Mouse (Mus musculus) forebrain, embryonic 14.5 days (tissue): ENCODE results near the gene Lsamp. TPM values are rescaled to one million over a fixed set of nuclear protein-coding genes. Genes with fewer than 3 reads are reported as not detected.

Experiments used
- ATAC-seq: fragments of 200-750 bp; cut with Nextera tagmentation; 2 replicates; pipeline ENCODE4 v1.8.0; 2017; ENCODE audit warnings: mild to moderate bottlenecking, moderate library complexity
- DNase-seq: peaks from one replicate; pipeline ENCODE4 v3.0.0-alpha.2; 2015; ENCODE audit warnings: low spot score
- H3K27ac ChIP-seq: fragments of 300-500 bp; sonication (generic); 2 replicates; pipeline ENCODE4 v1.5.1; 2014; ENCODE audit warnings: low read depth, mild to moderate bottlenecking, control low read depth, low read length, moderate library complexity
- H3K27me3 ChIP-seq: fragments of 300-500 bp; sonication (generic); replicated peaks from 2 replicates; pipeline ENCODE4 v1.6.1; 2014; ENCODE audit warnings: low read length, control low read depth, mixed read lengths; ENCODE audit not compliant: control insufficient read depth, insufficient read depth
- H3K36me3 ChIP-seq: fragments of 300-500 bp; sonication (generic); 2 replicates; pipeline ENCODE4 v1.6.1; 2014; ENCODE audit warnings: low read length, control low read depth; ENCODE audit not compliant: control insufficient read depth, insufficient read depth
- H3K4me1 ChIP-seq: fragments of 300-500 bp; sonication (generic); 2 replicates; pipeline ENCODE4 v1.6.1; 2014; ENCODE audit warnings: antibody characterized with exemption, low read length, control low read depth; ENCODE audit not compliant: control insufficient read depth, insufficient read depth
- H3K4me2 ChIP-seq: fragments of 300-500 bp; sonication (generic); 2 replicates; pipeline ENCODE4 v1.6.1; 2014; ENCODE audit warnings: mild to moderate bottlenecking, control low read depth, low read length
- H3K4me3 ChIP-seq: fragments of 300-500 bp; sonication (generic); 2 replicates; pipeline ENCODE4 v1.5.1; 2014; ENCODE audit warnings: low read depth, low read length, control low read depth
- H3K9ac ChIP-seq: fragments of 300-500 bp; sonication (generic); 2 replicates; pipeline ENCODE4 v1.6.1; 2014; ENCODE audit warnings: mild to moderate bottlenecking, low read length, control low read depth, moderate library complexity
- H3K9me3 ChIP-seq: fragments of 300-500 bp; sonication (generic); replicated peaks from 2 replicates; pipeline ENCODE4 v1.6.1; 2016; ENCODE audit warnings: low read length, control low read depth, mixed read lengths; ENCODE audit not compliant: control insufficient read depth
- WGBS: fragments of 180-500 bp; shearing (Covaris S2); extraction: QIAGEN DNeasy Blood & Tissue Kit; methylation state at CpG from one replicate; pipeline ENCODE4 v1.1.7; 2014; 5-methylcytosine and 5-hydroxymethylcytosine counted together
- polyA plus RNA-seq: library from polyadenylated mRNA; unstranded; fragments of >200 nt; fragmentation: Nextera tagmentation; extraction: Ambion mirVana; gene quantifications from 2 replicates; pipeline ENCODE4 v1.2.1, GENCODE M21; 2014

Gene Lsamp
- polyA plus RNA-seq, 1 experiment from 2014 or later, result 19.0 TPM

DNA sequence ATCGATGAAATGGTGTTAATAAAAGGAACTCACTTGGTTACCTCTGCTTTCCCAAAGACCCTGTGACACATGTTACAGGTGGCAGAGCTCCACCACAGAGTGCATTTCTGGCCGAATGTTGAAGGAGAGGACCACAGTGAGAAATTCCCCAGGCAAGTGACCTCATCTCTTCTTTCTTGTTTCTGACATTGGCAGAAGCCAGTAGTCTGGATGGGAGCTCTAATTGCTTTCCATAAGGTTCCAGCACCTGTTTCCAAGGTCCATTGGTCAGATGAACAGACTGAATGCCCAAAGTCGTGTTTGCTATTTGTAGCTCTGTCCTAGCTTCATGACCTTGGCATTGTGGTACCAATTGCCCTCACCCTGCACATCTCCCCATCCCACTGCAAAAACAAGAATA, 2090.2 kb downstream of the Lsamp start:
- 85% methylated on average over 3 of the region's 3 CpGs for WGBS

DNA sequence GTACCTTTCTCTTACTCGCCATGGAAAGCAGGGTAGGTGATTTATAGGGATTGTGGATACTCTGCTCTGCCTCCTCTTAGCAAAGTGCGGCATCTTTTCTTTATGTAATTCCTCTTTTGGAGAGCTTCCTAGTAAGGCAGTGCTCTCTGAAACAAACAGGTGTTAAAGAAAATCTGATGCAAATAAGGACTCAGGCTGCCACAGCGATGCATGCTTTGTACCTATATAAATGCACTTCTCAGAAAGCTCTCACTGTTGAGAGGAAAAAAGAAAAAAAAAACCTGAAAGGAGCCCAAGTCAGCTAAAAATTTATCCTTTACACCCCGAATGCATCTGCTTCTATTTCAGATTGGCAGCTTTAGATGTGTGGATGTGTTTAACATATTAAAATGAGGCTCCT, 2095.4 kb downstream of the Lsamp start:
- no peak for ATAC-seq
- no peak overlapping the region for H3K9ac ChIP-seq
- no peak overlapping the region for H3K27ac ChIP-seq
- no peak for DNase-seq
- no peaks in the 10 kb centered on the region for H3K4me1 ChIP-seq
- H3K9me3 ChIP-seq, result no peaks in the 10 kb centered on the region
- 74% methylated on average over 4 of the region's 4 CpGs for WGBS
- no peak overlapping the region for H3K4me2 ChIP-seq
- no peak overlapping the region for H3K4me3 ChIP-seq
- H3K27me3 ChIP-seq, result no peaks in the 10 kb centered on the region
- no peaks in the 10 kb centered on the region for H3K36me3 ChIP-seq

More for the DNA sequence above, 2090.2 kb downstream of the Lsamp start:
- Histone ChIP-seq H3K27ac (no peak overlapping the region), H3K4me1 (no peaks in the 10 kb centered on the region), H3K9ac (no peak overlapping the region), H3K4me3 (no peak overlapping the region), H3K9me3 (no peaks in the 10 kb centered on the region), H3K36me3 (no peaks in the 10 kb centered on the region), H3K4me2 (no peak overlapping the region), H3K27me3 (no peaks in the 10 kb centered on the region)
- DNase-seq (no peak), ATAC-seq (no peak)

DNA sequence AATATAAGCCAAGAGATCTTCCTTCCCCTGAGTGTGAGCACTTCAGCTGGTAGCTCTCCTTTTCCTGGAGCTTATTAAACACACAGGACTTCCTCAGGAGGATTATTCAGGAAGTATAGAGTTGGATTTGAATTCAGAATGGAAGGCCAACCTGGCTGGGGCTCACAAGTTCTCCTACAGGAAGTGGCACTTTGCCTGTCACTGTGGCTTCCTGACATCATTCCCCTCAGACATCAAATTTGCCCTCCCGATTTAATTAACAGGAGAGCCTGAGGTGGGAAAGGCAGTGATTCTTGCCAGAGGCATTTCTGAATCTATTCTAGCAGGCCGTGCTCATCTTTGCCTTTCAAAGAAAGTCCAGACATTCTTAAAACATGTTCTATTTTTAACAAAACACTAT, 2097.4 kb downstream of the Lsamp start:
- Histone ChIP-seq H3K9ac (no peak overlapping the region), H3K36me3 (no peaks in the 10 kb centered on the region), H3K27me3 (no peaks in the 10 kb centered on the region), H3K4me2 (no peak overlapping the region), H3K4me3 (no peak overlapping the region), H3K27ac (no peak overlapping the region), H3K9me3 (no peaks in the 10 kb centered on the region), H3K4me1 (no peaks in the 10 kb centered on the region)
- WGBS, result 72% methylated on average over 2 of the region's 2 CpGs
- no peak for ATAC-seq
- no peak for DNase-seq

DNA sequence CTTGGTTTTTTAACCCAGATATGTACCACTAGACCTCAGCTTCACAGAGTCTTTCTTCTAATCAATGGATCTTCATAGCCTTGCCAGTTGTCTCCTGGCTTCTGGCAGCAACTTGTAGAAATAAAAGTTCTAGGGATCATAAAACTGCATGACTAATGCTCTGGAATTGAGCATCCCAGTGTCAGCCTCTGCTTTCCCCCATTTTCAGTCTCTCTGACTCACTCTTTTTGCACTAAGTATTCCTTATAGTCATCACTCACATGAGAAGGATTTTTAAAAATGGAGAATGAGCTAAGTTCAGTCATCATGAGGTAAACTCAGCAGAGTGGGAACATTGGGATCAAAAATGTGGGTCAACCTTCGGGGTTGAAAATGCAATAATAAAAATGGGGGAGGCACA, 2113.3 kb downstream of the Lsamp start:
- H3K4me1 ChIP-seq, result peaks cover 4% of the 10 kb centered on the region; the same call in 1 of the 2 replicates
- no peak overlapping the region for H3K27ac ChIP-seq
- ATAC-seq, result no peak
- no peaks in the 10 kb centered on the region for H3K27me3 ChIP-seq
- H3K4me2 ChIP-seq, result no peak overlapping the region
- WGBS, result 80% methylated on average over 1 of the region's 1 CpGs
- H3K4me3 ChIP-seq, result no peak overlapping the region
- no peak for DNase-seq
- no peaks in the 10 kb centered on the region for H3K9me3 ChIP-seq
- no peaks in the 10 kb centered on the region for H3K36me3 ChIP-seq
- H3K9ac ChIP-seq, result no peak overlapping the region

DNA sequence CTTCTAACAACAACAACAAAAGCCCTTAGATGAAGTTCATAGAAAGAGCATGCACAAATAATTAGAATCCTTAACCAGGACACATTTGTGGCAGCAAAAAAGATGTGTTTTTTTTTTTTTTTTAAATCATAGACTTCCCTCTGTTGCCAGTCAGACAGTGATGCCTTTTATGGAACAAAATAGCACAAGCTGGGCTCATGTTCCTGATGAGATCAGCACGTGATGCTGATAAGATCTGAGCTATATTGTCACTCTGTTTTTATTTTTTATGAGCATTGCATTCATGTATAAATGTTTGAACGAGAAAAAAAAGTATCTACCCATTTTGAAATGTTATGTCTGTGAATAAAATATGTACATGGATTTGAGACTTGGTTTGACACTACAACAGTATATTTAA, 2118.0 kb downstream of the Lsamp start:
- no peaks in the 10 kb centered on the region for H3K27me3 ChIP-seq
- H3K9me3 ChIP-seq, result no peaks in the 10 kb centered on the region
- no peak overlapping the region for H3K9ac ChIP-seq
- H3K4me1 ChIP-seq, result peaks cover 4% of the 10 kb centered on the region; the same call in 1 of the 2 replicates
- no peaks in the 10 kb centered on the region for H3K36me3 ChIP-seq
- DNase-seq, result peak; percentile 25
- 66% methylated on average over 2 of the region's 2 CpGs for WGBS
- no peak overlapping the region for H3K4me3 ChIP-seq
- H3K27ac ChIP-seq, result no peak overlapping the region
- ATAC-seq, result no peak
- no peak overlapping the region for H3K4me2 ChIP-seq

DNA sequence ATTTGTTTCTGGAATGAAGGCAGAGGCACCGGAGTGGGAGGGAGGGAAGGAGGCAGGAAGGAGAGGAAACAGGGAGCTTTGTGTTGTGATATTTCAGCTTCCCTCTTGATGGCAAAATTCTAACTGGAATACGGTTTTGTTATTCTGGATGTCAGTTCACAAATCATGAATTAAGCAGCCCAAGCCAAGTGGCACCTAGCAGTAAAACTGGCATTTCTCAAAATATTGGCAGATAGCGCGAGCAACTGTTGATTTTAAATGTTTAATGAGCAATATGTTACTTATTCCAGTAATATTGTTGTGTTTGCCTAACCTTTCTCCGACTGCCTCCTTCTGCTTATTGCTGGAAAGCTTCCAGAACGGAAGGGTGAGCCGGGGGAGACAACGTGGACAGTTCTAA, 2118.5 kb downstream of the Lsamp start:
- Histone ChIP-seq H3K27me3 (no peaks in the 10 kb centered on the region), H3K36me3 (no peaks in the 10 kb centered on the region), H3K9me3 (no peaks in the 10 kb centered on the region), H3K4me2 (no peak overlapping the region), H3K9ac (no peak overlapping the region), H3K27ac (no peak overlapping the region), H3K4me1 (peaks cover 4% of the 10 kb centered on the region; the same call in 1 of the 2 replicates), H3K4me3 (no peak overlapping the region)
- peak; percentile 77 for ATAC-seq
- 61% methylated on average over 8 of the region's 8 CpGs for WGBS
- peak; percentile 87 for DNase-seq

DNA sequence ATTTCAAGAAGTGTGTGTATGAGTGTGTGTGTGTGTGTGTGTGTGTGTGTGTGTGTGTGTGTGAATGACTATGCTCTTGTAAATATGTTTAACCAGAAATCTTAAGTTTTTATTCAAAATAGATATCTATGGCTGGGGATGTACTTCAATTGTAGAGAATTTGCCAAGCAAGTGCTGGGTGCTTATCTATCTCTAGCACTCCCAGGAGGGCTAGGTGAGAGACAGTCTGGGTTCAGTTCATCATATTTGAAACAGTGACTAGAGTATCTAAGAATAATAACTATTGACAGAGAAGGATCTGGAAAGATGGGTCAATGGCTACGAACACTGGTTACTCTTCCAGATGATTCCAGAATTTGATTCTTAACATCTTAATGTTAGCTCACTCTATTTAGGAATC, 2128.1 kb downstream of the Lsamp start:
- DNase-seq, result no peak
- no peak for ATAC-seq

DNA sequence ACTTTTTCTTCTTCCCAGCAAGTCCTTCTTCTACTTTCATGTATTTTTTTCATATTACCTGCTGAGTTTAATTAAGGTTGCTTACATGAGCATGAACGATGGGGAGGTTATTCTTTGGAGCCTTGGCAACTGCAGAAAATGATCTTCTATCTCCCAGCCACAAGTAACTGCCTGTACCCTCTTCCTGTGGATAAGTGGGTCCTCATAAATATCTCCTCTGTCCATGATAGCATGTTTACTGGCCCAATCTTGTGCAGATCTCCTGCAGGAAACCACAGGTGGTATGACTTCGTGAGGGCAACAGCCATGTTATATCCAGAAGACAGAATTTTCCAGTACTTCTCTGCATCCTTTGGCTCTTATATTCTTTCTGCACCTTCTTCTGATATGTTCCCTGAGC, 2129.1 kb downstream of the Lsamp start:
- Histone ChIP-seq H3K9me3 (no peaks in the 10 kb centered on the region), H3K36me3 (no peaks in the 10 kb centered on the region), H3K4me2 (no peak overlapping the region), H3K4me1 (no peaks in the 10 kb centered on the region), H3K27ac (no peak overlapping the region), H3K9ac (no peak overlapping the region), H3K27me3 (no peaks in the 10 kb centered on the region), H3K4me3 (no peak overlapping the region)
- WGBS, result 87% methylated on average over 2 of the region's 2 CpGs
- ATAC-seq (no peak), DNase-seq (no peak)

More for the DNA sequence above, 2128.1 kb downstream of the Lsamp start:
- Histone ChIP-seq H3K9me3 (no peaks in the 10 kb centered on the region), H3K4me1 (no peaks in the 10 kb centered on the region), H3K27ac (no peak overlapping the region), H3K4me3 (no peak overlapping the region), H3K4me2 (no peak overlapping the region), H3K36me3 (no peaks in the 10 kb centered on the region), H3K9ac (no peak overlapping the region), H3K27me3 (no peaks in the 10 kb centered on the region)
- WGBS, result 95% methylated on average over 1 of the region's 1 CpGs

DNA sequence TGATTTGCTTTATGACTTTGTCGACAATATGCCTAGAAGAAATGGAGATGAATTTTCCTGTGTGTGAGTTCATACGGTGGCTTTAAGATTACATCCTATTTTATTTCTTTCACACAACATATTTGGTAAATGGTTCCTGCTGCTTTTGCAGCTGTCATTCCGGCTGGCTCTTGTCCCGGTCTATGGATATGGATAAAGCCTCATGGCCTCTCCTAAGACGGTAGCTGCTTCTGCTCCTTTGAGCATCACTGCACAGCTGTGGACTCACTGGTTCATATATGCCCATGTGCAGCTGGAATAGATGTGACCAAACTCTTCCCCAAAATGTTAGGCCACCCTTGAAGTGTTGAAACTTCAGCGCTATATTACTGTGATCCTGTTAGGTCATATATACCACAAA, 2137.6 kb downstream of the Lsamp start:
- DNase-seq (no peak), ATAC-seq (no peak)
- WGBS, result 88% methylated on average over 6 of the region's 6 CpGs

More for the DNA sequence above, 2137.6 kb downstream of the Lsamp start:
- no peaks in the 10 kb centered on the region for H3K4me1 ChIP-seq
- H3K9me3 ChIP-seq, result no peaks in the 10 kb centered on the region
- H3K27ac ChIP-seq, result no peak overlapping the region
- no peak overlapping the region for H3K9ac ChIP-seq
- H3K4me3 ChIP-seq, result no peak overlapping the region
- no peak overlapping the region for H3K4me2 ChIP-seq
- H3K27me3 ChIP-seq, result no peaks in the 10 kb centered on the region
- no peaks in the 10 kb centered on the region for H3K36me3 ChIP-seq
